ENCODE assay signal across 11 mouse cellular contexts in genomic region chr13:48553511-48553910, GRCm38 (mm10). TPM values are rescaled to one million over a fixed set of nuclear protein-coding genes. Genes with fewer than 3 reads are reported as not detected.
DNase-seq lines count a peak whose midpoint lies in the region; ATAC-seq lines count a peak whose summit lies in the region.
"Had no signal": no experiment of that assay in that cellular context is flagged by ENCODE, and none has a peak within 500 bp of the region (broad histone marks: within the 10 kb centered on the region; RNA-seq: fewer than 3 reads in every experiment).

No protein-coding gene starts in this region.

- H3K36me3 ChIP-seq in heart, embryonic 15.5 days = no peaks in the 10 kb centered on the region
- no peaks in the 10 kb centered on the region for H3K36me3 ChIP-seq in heart, embryonic 11.5 days (ENCODE audit: control insufficient read depth, insufficient read depth, low read length)
- H3K36me3 ChIP-seq in liver, embryonic 12.5 days = no peaks in the 10 kb centered on the region
- H3K36me3 ChIP-seq in forebrain, embryonic 16.5 days (ENCODE audit: control insufficient read depth, insufficient read depth) = no peaks in the 10 kb centered on the region

- no peak for ATAC-seq in heart, embryonic 15.5 days (replicated peaks; ENCODE audit: insufficient number of reproducible peaks, insufficient read depth, low FRiP score, low read depth)
- no peak for ATAC-seq in heart, embryonic 11.5 days (replicated peaks; ENCODE audit: insufficient number of reproducible peaks, low FRiP score, low TSS enrichment)
- ATAC-seq in liver, embryonic 12.5 days = no peak
- no peak; the same call in 1 of the 2 replicates for ATAC-seq in forebrain, embryonic 16.5 days
- ATAC-seq: activated CD4-positive, CD25-positive, alpha-beta regulatory T cell, adult 4 months had no signal

- H3K27ac ChIP-seq in heart, embryonic 15.5 days = peak overlapping the region; percentile 97; the same call in 1 of the 2 replicates
- H3K27ac ChIP-seq in heart, embryonic 11.5 days (ENCODE audit: low read depth, low read length) = no peak overlapping the region
- H3K27ac ChIP-seq in liver, embryonic 12.5 days = 0 out of 2 replicates have a peak overlapping the region, but pooled peaks have one; percentile 1
- peak overlapping the region; percentile 94 for H3K27ac ChIP-seq in forebrain, embryonic 16.5 days (ENCODE audit: low read length)

- H3K4me2 ChIP-seq in heart, embryonic 15.5 days = no peak overlapping the region
- H3K4me2 ChIP-seq in heart, embryonic 11.5 days = no peak overlapping the region
- H3K4me2 ChIP-seq in liver, embryonic 12.5 days = no peak overlapping the region
- H3K4me2 ChIP-seq in forebrain, embryonic 16.5 days (ENCODE audit: low read length) = no peak overlapping the region

- no peak overlapping the region for H3K4me3 ChIP-seq in heart, embryonic 15.5 days
- no peak overlapping the region for H3K4me3 ChIP-seq in heart, embryonic 11.5 days (ENCODE audit: low read depth, low read length)
- H3K4me3 ChIP-seq in liver, embryonic 12.5 days = no peak overlapping the region
- no peak overlapping the region for H3K4me3 ChIP-seq in forebrain, embryonic 16.5 days (replicated peaks; ENCODE audit: low read length)

- no peaks in the 10 kb centered on the region for H3K9me3 ChIP-seq in heart, embryonic 15.5 days (replicated peaks)
- H3K9me3 ChIP-seq in heart, embryonic 11.5 days (replicated peaks; ENCODE audit: control insufficient read depth, low read length) = no peaks in the 10 kb centered on the region
- no peaks in the 10 kb centered on the region; the same call in 1 of the 2 replicates for H3K9me3 ChIP-seq in liver, embryonic 12.5 days (replicated peaks)
- no peaks in the 10 kb centered on the region for H3K9me3 ChIP-seq in forebrain, embryonic 16.5 days (ENCODE audit: control insufficient read depth, low read length)

- no peak overlapping the region for H3K9ac ChIP-seq in heart, embryonic 15.5 days
- H3K9ac ChIP-seq in heart, embryonic 11.5 days (ENCODE audit: low read depth, low read length) = no peak overlapping the region
- no peak overlapping the region for H3K9ac ChIP-seq in liver, embryonic 12.5 days
- H3K9ac ChIP-seq in forebrain, embryonic 16.5 days (replicated peaks; ENCODE audit: low read depth, low read length) = no peak overlapping the region

- peaks cover 23% of the 10 kb centered on the region for H3K4me1 ChIP-seq in heart, embryonic 15.5 days (replicated peaks)
- peaks cover 16% of the 10 kb centered on the region for H3K4me1 ChIP-seq in heart, embryonic 11.5 days (ENCODE audit: control insufficient read depth, insufficient read depth, low read length)
- H3K4me1 ChIP-seq in liver, embryonic 12.5 days = no peaks in the 10 kb centered on the region; the same call in 1 of the 2 replicates
- peaks cover 21% of the 10 kb centered on the region for H3K4me1 ChIP-seq in forebrain, embryonic 16.5 days (replicated peaks; ENCODE audit: control insufficient read depth, insufficient read depth, low read length)

- no peaks in the 10 kb centered on the region for H3K27me3 ChIP-seq in heart, embryonic 15.5 days
- no peaks in the 10 kb centered on the region for H3K27me3 ChIP-seq in heart, embryonic 11.5 days (ENCODE audit: control insufficient read depth, insufficient read depth, low read length)
- H3K27me3 ChIP-seq in liver, embryonic 12.5 days (replicated peaks) = no peaks in the 10 kb centered on the region
- H3K27me3 ChIP-seq in forebrain, embryonic 16.5 days (replicated peaks; ENCODE audit: control insufficient read depth, insufficient read depth, low read length) = no peaks in the 10 kb centered on the region

- 47% methylated on average over 5 of the region's 5 CpGs for WGBS in heart, embryonic 15.5 days
- WGBS in heart, embryonic 11.5 days (ENCODE audit: insufficient replicate concordance) = 59% methylated on average over 5 of the region's 5 CpGs
- WGBS in liver, embryonic 12.5 days (ENCODE audit: insufficient replicate concordance) = 63% methylated on average over 5 of the region's 5 CpGs
- WGBS in forebrain, embryonic 16.5 days = 20% methylated on average over 5 of the region's 5 CpGs

- no peak for DNase-seq in liver
- peak; percentile 54 for DNase-seq in Muller cell, postnatal 12 days (ENCODE audit: inconsistent ontology term)
- no peak for DNase-seq in spleen, postnatal 36 days (ENCODE audit: low spot score in 2 of 2)
- DNase-seq: cerebellum, adult 11 months; lung, postnatal 4 days; thymus, adult 18-20 months had no signal

RNA-seq across cellular contexts. Expression of gene A830005F24Rik, which starts 40.1 kb away (rescaled TPM):
- polyA plus RNA-seq in heart, embryonic 15.5 days (2015; fragmentation: Nextera tagmentation; extraction: Ambion mirVana) = 0.49 and 0.61 TPM in 2 replicates
- polyA plus RNA-seq in heart, embryonic 11.5 days (2014; fragmentation: Nextera tagmentation; extraction: Ambion mirVana) = 0.34 and 2.2 TPM in 2 replicates
- 0.32 and 0.35 TPM in 2 replicates for polyA plus RNA-seq in liver, embryonic 12.5 days (2016; fragmentation: Nextera tagmentation; extraction: Ambion mirVana)
- 1.9 and 2.5 TPM in 2 replicates for polyA plus RNA-seq in forebrain, embryonic 16.5 days (2015; fragmentation: Nextera tagmentation; extraction: Ambion mirVana)

RNA-seq across cellular contexts. Expression of gene Zfp169, which starts 40.3 kb away (rescaled TPM):
- 2.1 and 2.4 TPM in 2 replicates for polyA plus RNA-seq in heart, embryonic 15.5 days (2015; fragmentation: Nextera tagmentation; extraction: Ambion mirVana)
- polyA plus RNA-seq in heart, embryonic 11.5 days (2014; fragmentation: Nextera tagmentation; extraction: Ambion mirVana) = 4.3 and 5.2 TPM in 2 replicates
- polyA plus RNA-seq in liver, embryonic 12.5 days (2016; fragmentation: Nextera tagmentation; extraction: Ambion mirVana) = 1.6 and 2.5 TPM in 2 replicates
- 7.9 and 8.4 TPM in 2 replicates for polyA plus RNA-seq in forebrain, embryonic 16.5 days (2015; fragmentation: Nextera tagmentation; extraction: Ambion mirVana)
